Mouse (Mus musculus): ENCODE results near the gene 1700012P22Rik. TPM values are rescaled to one million over a fixed set of nuclear protein-coding genes. Genes with fewer than 3 reads are reported as not detected.
A peak's percentile ranks its signal among the peaks of the same experiment; 100 is the strongest.

Gene 1700012P22Rik
- polyA plus RNA-seq, 1 experiment from 2014 or later = not detected

GRCm38 (mm10) chr4:144404456-144405086 lies 34.0 kb downstream of the 1700012P22Rik start:
- ATAC-seq (ENCODE audit: insufficient read depth) (peak; percentile 94), DNase-seq (peak; percentile 67)
- H3K4me1 ChIP-seq (ENCODE audit: insufficient read depth) = no peaks in the 10 kb centered on the region
- peak overlapping the region; percentile 27 for H3K4me3 ChIP-seq (ENCODE audit: low read depth, low read length)
- peak overlapping the region; percentile 58 for H3K4me2 ChIP-seq
- WGBS = 4% methylated on average over 17 of the region's 17 CpGs
- H3K27ac ChIP-seq (ENCODE audit: low read depth) = peak overlapping the region; percentile 24; the same call in 1 of the 2 replicates
- no peak for TF ChIP-seq CTCF (IDR thresholded peaks at IDR 0.05; ENCODE audit: low read depth)
- H3K27me3 ChIP-seq (ENCODE audit: insufficient read depth, low read length) = no peaks in the 10 kb centered on the region
- no peak overlapping the region for H3K9ac ChIP-seq
- no peaks in the 10 kb centered on the region for H3K36me3 ChIP-seq (ENCODE audit: insufficient read depth)
- H3K9me3 ChIP-seq (ENCODE audit: low read depth, low read length) = no peaks in the 10 kb centered on the region

- no peak for TF ChIP-seq CTCF (IDR thresholded peaks at IDR 0.05; ENCODE audit: low read depth)
- WGBS = 5% methylated on average over 4 of the region's 4 CpGs
- H3K4me2 ChIP-seq = no peak overlapping the region
- ATAC-seq (ENCODE audit: insufficient read depth) (no peak), DNase-seq (no peak)
- no peaks in the 10 kb centered on the region for H3K36me3 ChIP-seq (ENCODE audit: insufficient read depth)
- no peaks in the 10 kb centered on the region for H3K27me3 ChIP-seq (ENCODE audit: insufficient read depth, low read length)
- H3K27ac ChIP-seq (ENCODE audit: low read depth) = no peak overlapping the region
- no peak overlapping the region for H3K9ac ChIP-seq
- H3K9me3 ChIP-seq (ENCODE audit: low read depth, low read length) = no peaks in the 10 kb centered on the region
- H3K4me1 ChIP-seq (ENCODE audit: insufficient read depth) = no peaks in the 10 kb centered on the region
- no peak overlapping the region for H3K4me3 ChIP-seq (ENCODE audit: low read depth, low read length)
Observed at GRCm38 (mm10) chr4:144402712-144403111, 35.9 kb downstream of the 1700012P22Rik start.

GRCm38 (mm10) chr4:144396316-144396715 lies 42.3 kb downstream of the 1700012P22Rik start:
- ATAC-seq (ENCODE audit: insufficient read depth) (no peak), DNase-seq (no peak)
- Histone ChIP-seq H3K9me3 (ENCODE audit: low read depth, low read length) (no peaks in the 10 kb centered on the region), H3K9ac (no peak overlapping the region), H3K27ac (ENCODE audit: low read depth) (no peak overlapping the region), H3K27me3 (ENCODE audit: insufficient read depth, low read length) (no peaks in the 10 kb centered on the region), H3K4me2 (no peak overlapping the region), H3K4me3 (ENCODE audit: low read depth, low read length) (no peak overlapping the region), H3K4me1 (ENCODE audit: insufficient read depth) (no peaks in the 10 kb centered on the region), H3K36me3 (ENCODE audit: insufficient read depth) (no peaks in the 10 kb centered on the region)
- WGBS = 16% methylated on average over 3 of the region's 3 CpGs
- TF ChIP-seq CTCF (IDR thresholded peaks at IDR 0.05; ENCODE audit: low read depth) = no peak

GRCm38 (mm10) chr4:144377911-144378310 lies 60.7 kb downstream of the 1700012P22Rik start, which contains the start of gene Pramef20:
TSS of gene Pramef20 (minus strand) at chr4:144377933.
- 47% methylated on average over 2 of the region's 2 CpGs for WGBS

More at GRCm38 (mm10) chr4:144377911-144378310, 60.7 kb downstream of the 1700012P22Rik start, which contains the start of gene Pramef20:
- no peak for DNase-seq
- Histone ChIP-seq H3K36me3 (ENCODE audit: insufficient read depth) (no peaks in the 10 kb centered on the region), H3K4me3 (ENCODE audit: low read depth, low read length) (no peak within 1 kb of the TSS), H3K27me3 (ENCODE audit: insufficient read depth, low read length) (no peaks in the 10 kb centered on the region), H3K4me1 (ENCODE audit: insufficient read depth) (no peaks in the 10 kb centered on the region), H3K9ac (no peak within 1 kb of the TSS), H3K9me3 (ENCODE audit: low read depth, low read length) (no peaks in the 10 kb centered on the region), H3K27ac (ENCODE audit: low read depth) (no peak within 1 kb of the TSS), H3K4me2 (no peak within 1 kb of the TSS)
- ATAC-seq (ENCODE audit: insufficient read depth) = no peak
- no peak for TF ChIP-seq CTCF (IDR thresholded peaks at IDR 0.05; ENCODE audit: low read depth)

Other genes starting within 250 kb of the 1700012P22Rik start
- gene Oog2, start 248.1 kb downstream of the 1700012P22Rik start, polyA plus RNA-seq (2014; fragmentation: Nextera tagmentation; extraction: Ambion mirVana) = not detected in 2 replicates
- not detected in 2 replicates for gene C87977, start 225.5 kb downstream of the 1700012P22Rik start, polyA plus RNA-seq (2014; fragmentation: Nextera tagmentation; extraction: Ambion mirVana)
- gene Pramel5, start 158.3 kb downstream of the 1700012P22Rik start, polyA plus RNA-seq (2014; fragmentation: Nextera tagmentation; extraction: Ambion mirVana) = not detected in 2 replicates
- not detected in 2 replicates for gene Gm13128, start 108.5 kb downstream of the 1700012P22Rik start, polyA plus RNA-seq (2014; fragmentation: Nextera tagmentation; extraction: Ambion mirVana)
- gene Gm13119, start 80.8 kb downstream of the 1700012P22Rik start, polyA plus RNA-seq (2014; fragmentation: Nextera tagmentation; extraction: Ambion mirVana) = not detected in 2 replicates
- gene Pramef20, start 60.8 kb downstream of the 1700012P22Rik start, polyA plus RNA-seq (2014; fragmentation: Nextera tagmentation; extraction: Ambion mirVana) = not detected in 2 replicates
- gene Pramef12, start 30.3 kb downstream of the 1700012P22Rik start, polyA plus RNA-seq (2014; fragmentation: Nextera tagmentation; extraction: Ambion mirVana) = not detected in 2 replicates
- gene Gm9944, start 14.5 kb upstream of the 1700012P22Rik start, polyA plus RNA-seq (2014; fragmentation: Nextera tagmentation; extraction: Ambion mirVana) = not detected in 2 replicates
- gene Aadacl3, start 25.0 kb upstream of the 1700012P22Rik start, polyA plus RNA-seq (2014; fragmentation: Nextera tagmentation; extraction: Ambion mirVana) = not detected in 2 replicates
- not detected in 2 replicates for gene 9430007A20Rik, start 81.0 kb upstream of the 1700012P22Rik start, polyA plus RNA-seq (2014; fragmentation: Nextera tagmentation; extraction: Ambion mirVana)
- gene Gm13124, start 126.4 kb upstream of the 1700012P22Rik start, polyA plus RNA-seq (2014; fragmentation: Nextera tagmentation; extraction: Ambion mirVana) = not detected in 2 replicates
- gene Aadacl4, start 174.9 kb upstream of the 1700012P22Rik start, polyA plus RNA-seq (2014; fragmentation: Nextera tagmentation; extraction: Ambion mirVana) = not detected in 2 replicates
- not detected in 2 replicates for gene Gm436, start 247.6 kb upstream of the 1700012P22Rik start, polyA plus RNA-seq (2014; fragmentation: Nextera tagmentation; extraction: Ambion mirVana)